Mouse (Mus musculus) embryonic facial prominence, embryonic 15.5 days (tissue): ENCODE results near the gene Gpr25. TPM values are rescaled to one million over a fixed set of nuclear protein-coding genes. Genes with fewer than 3 reads are reported as not detected.
A peak's percentile ranks its signal among the peaks of the same experiment; 100 is the strongest.

ENCODE experiments used
- ATAC-seq: fragments of 200-750 bp; cut with Nextera tagmentation; 2 replicates; pipeline ENCODE4 v1.8.0; 2017; ENCODE audit warnings: low read depth, moderate TSS enrichment; ENCODE audit not compliant: insufficient number of reproducible peaks, low FRiP score, low TSS enrichment
- H3K27ac ChIP-seq: fragments of 300-500 bp; sonication (generic); replicated peaks from 2 replicates; pipeline ENCODE4 v1.5.1; 2015; ENCODE audit warnings: mild to moderate bottlenecking, inconsistent platforms
- H3K27me3 ChIP-seq: fragments of 300-500 bp; sonication (generic); 2 replicates; pipeline ENCODE4 v1.6.1; 2015; ENCODE audit warnings: inconsistent platforms
- H3K36me3 ChIP-seq: fragments of 300-500 bp; sonication (generic); 2 replicates; pipeline ENCODE4 v1.6.1; 2015; ENCODE audit warnings: mild to moderate bottlenecking, inconsistent platforms
- H3K4me1 ChIP-seq: fragments of 300-500 bp; sonication (generic); 2 replicates; pipeline ENCODE4 v1.6.1; 2015; ENCODE audit warnings: inconsistent platforms
- H3K4me2 ChIP-seq: fragments of 300-500 bp; sonication (generic); replicated peaks from 2 replicates; pipeline ENCODE4 v1.6.1; 2015; ENCODE audit warnings: mild to moderate bottlenecking, inconsistent platforms
- H3K4me3 ChIP-seq: fragments of 300-500 bp; sonication (generic); replicated peaks from 2 replicates; pipeline ENCODE4 v1.5.1; 2015; ENCODE audit warnings: mild to moderate bottlenecking, inconsistent platforms
- H3K9ac ChIP-seq: fragments of 300-500 bp; sonication (generic); 2 replicates; pipeline ENCODE4 v1.6.1; 2015; ENCODE audit warnings: inconsistent platforms
- H3K9me3 ChIP-seq: fragments of 300-500 bp; sonication (generic); replicated peaks from 2 replicates; pipeline ENCODE4 v1.6.1; 2016; ENCODE audit warnings: inconsistent platforms
- WGBS: fragments of 180-500 bp; shearing (Covaris S2); methylation state at CpG from one replicate; pipeline ENCODE4 v1.1.7; 2015; 5-methylcytosine and 5-hydroxymethylcytosine counted together
- polyA plus RNA-seq: library from polyadenylated mRNA; unstranded; fragments of >200 nt; fragmentation: Nextera tagmentation; extraction: Ambion mirVana; gene quantifications from 2 replicates; pipeline ENCODE4 v1.2.1, GENCODE M21; 2015

The Gpr25 gene
- not detected in 2 replicates for polyA plus RNA-seq

DNA sequence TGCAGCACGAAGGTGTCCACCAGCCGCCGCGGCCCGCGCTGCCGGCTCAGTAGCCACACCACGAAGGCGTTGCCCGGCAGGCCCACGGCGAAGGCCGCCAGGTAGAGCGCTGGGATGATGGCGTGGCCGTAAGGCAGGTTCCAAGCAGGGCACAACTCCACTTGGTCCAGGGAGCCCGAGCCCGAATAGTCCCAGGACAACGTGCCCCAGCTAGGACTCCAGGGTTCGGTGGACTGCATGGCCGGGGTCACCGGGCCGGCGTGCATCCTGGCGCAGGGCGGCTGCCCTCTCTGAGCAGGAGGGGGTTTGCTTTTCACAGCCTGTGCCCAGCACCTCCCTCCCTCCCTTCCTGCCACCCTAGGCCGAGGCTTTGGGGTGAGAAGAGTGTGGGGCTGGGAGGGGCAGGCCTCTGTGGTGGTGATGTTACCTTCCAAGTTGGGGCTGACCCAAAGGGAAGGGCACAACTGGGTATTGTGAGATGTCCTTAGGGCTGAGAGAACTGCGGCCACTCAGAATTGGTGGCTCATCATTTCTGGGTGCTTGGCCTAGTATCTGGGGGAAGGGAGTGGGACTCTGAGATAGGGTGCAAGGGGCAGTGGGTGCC is at the start of gene Gpr25:
TSS of gene Gpr25 (minus strand) at position 239 of the 604 bp plus-strand sequence.
- no peak for ATAC-seq
- Histone ChIP-seq H3K4me2 (peak within 1 kb of the TSS; percentile 93), H3K27me3 (peaks cover 52% of the 10 kb centered on the region), H3K27ac (no peak within 1 kb of the TSS), H3K4me1 (peaks cover 16% of the 10 kb centered on the region), H3K36me3 (no peaks in the 10 kb centered on the region), H3K4me3 (peak within 1 kb of the TSS; percentile 55), H3K9me3 (no peaks in the 10 kb centered on the region), H3K9ac (peak within 1 kb of the TSS; percentile 3; the same call in 1 of the 2 replicates)
- WGBS, result 10% methylated on average over 28 of the region's 28 CpGs

DNA sequence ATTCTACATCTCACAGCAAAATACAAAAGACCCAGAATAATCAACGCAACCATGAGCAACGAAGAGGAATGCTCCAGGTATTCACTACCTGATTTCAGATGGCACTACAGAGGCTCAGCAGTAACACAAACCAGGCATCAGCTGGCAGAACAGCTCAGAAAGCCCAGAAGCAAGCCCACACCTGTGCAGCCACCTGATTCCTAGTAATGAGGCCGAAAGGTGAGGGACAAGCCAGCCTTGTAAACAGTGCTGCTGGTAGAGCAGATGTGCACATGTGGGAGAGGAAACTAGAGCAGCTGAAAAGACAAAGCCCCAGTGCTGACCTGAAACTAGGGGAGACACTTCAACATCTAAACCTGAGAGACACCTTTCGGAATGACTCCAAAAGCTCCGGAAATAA is 48.5 kb upstream of the Gpr25 start:
- no peaks in the 10 kb centered on the region for H3K36me3 ChIP-seq
- H3K4me2 ChIP-seq, result no peak overlapping the region
- no peak overlapping the region for H3K9ac ChIP-seq
- H3K4me1 ChIP-seq, result 0 out of 2 replicates have a peak, but pooled peaks cover 7% of the 10 kb centered on the region
- H3K27ac ChIP-seq, result no peak overlapping the region
- no peak overlapping the region for H3K4me3 ChIP-seq
- WGBS, result 80% methylated on average over 5 of the region's 5 CpGs
- H3K27me3 ChIP-seq, result no peaks in the 10 kb centered on the region
- H3K9me3 ChIP-seq, result no peaks in the 10 kb centered on the region
- 0 out of 2 replicates have a peak, but pooled peaks have one; percentile 57 for ATAC-seq

DNA sequence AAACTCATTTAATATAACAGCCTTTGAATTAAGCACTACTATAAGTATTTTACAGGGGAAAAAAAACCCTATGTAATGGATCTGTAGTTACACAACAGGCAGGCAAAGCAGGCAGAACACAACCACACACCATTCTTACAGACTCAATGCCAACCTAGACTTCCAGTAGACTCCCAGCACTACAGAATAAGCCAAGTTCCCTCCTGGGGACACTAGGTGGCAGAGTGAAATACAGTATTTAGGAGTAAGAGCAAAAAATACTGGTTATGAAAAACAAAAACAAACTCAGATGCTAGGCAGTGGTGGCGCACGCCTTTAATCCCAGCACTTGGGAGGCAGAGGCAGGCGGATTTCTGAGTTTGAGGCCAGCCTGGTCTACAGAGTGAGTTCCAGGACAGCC is 45.8 kb upstream of the Gpr25 start:
- Histone ChIP-seq H3K4me3 (no peak overlapping the region), H3K27me3 (no peaks in the 10 kb centered on the region), H3K9ac (no peak overlapping the region), H3K27ac (no peak overlapping the region), H3K36me3 (0 out of 2 replicates have a peak, but pooled peaks cover 8% of the 10 kb centered on the region), H3K9me3 (no peaks in the 10 kb centered on the region), H3K4me1 (0 out of 2 replicates have a peak, but pooled peaks cover 3% of the 10 kb centered on the region), H3K4me2 (no peak overlapping the region)
- 70% methylated on average over 3 of the region's 3 CpGs for WGBS
- ATAC-seq, result no peak

DNA sequence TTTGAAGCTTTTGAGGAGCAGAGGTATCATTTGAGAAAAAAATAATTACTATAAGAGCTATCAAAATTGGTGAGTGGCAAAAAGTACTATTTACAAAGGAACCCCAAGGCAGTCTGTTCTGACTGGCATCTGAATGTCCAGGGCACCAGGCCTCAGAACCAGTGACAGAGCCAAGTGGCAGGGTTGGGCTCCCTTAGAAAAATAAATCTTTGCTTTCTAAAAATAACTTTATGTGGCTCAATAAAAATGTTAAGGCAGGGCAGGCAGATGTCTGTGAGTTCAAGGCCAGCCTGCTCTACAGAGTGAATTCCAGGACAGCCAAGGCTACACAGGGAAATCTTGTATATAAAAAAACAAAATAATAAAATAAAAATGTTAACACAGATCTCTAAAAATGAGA is 33.3 kb upstream of the Gpr25 start:
- Histone ChIP-seq H3K9ac (no peak overlapping the region), H3K27ac (no peak overlapping the region), H3K4me3 (no peak overlapping the region), H3K9me3 (no peaks in the 10 kb centered on the region), H3K4me2 (no peak overlapping the region), H3K36me3 (peaks cover 6% of the 10 kb centered on the region; the same call in 1 of the 2 replicates), H3K4me1 (no peaks in the 10 kb centered on the region), H3K27me3 (no peaks in the 10 kb centered on the region)
- ATAC-seq, result no peak

DNA sequence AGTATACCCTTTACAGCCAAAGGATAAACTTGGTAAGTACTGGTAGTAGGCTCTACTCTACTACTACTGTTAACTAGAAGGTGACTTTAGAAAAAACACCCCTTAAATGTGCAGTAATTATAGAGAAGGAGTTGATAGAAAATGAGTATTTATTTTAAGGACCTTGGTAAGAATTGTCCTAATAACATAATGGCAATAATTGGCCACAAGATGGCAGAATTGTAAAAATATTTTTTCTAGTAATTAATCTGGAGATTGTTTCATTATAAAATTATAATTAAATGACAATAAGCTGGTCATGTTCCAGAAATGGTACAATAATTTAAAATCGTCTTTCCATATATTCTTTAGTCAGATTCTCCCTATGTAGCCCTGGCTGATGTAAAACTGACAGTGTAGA is 29.1 kb upstream of the Gpr25 start:
- Histone ChIP-seq H3K36me3 (peaks cover 6% of the 10 kb centered on the region; the same call in 1 of the 2 replicates), H3K27me3 (no peaks in the 10 kb centered on the region), H3K4me1 (no peaks in the 10 kb centered on the region), H3K4me3 (no peak overlapping the region), H3K9ac (no peak overlapping the region), H3K27ac (no peak overlapping the region), H3K4me2 (no peak overlapping the region), H3K9me3 (no peaks in the 10 kb centered on the region)
- no peak for ATAC-seq
- 61% methylated on average over 1 of the region's 1 CpGs for WGBS

DNA sequence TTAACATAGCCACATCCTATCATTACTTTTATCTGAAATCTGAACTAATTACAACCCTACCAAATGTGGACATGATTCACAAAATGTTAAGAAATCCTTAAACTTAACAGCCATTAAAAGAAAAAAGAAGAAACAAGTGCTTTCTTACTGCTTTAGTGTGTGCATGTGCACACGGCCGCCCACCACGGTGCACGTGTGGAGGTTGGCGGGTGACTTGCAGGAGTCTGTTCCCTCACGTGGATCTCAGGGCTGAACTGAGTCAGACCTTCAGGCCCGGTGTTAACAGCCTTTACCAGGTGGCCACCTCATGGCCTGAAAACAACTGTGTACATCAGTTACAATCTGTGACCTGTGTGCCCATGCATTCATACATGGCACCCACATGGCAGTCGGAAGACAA is 16.7 kb upstream of the Gpr25 start:
- no peak overlapping the region for H3K27ac ChIP-seq
- no peak for ATAC-seq
- H3K9ac ChIP-seq, result no peak overlapping the region
- no peak overlapping the region for H3K4me2 ChIP-seq
- 87% methylated on average over 8 of the region's 8 CpGs for WGBS
- H3K36me3 ChIP-seq, result peaks cover 77% of the 10 kb centered on the region
- H3K4me1 ChIP-seq, result no peaks in the 10 kb centered on the region
- no peaks in the 10 kb centered on the region for H3K9me3 ChIP-seq
- no peak overlapping the region for H3K4me3 ChIP-seq
- no peaks in the 10 kb centered on the region for H3K27me3 ChIP-seq

DNA sequence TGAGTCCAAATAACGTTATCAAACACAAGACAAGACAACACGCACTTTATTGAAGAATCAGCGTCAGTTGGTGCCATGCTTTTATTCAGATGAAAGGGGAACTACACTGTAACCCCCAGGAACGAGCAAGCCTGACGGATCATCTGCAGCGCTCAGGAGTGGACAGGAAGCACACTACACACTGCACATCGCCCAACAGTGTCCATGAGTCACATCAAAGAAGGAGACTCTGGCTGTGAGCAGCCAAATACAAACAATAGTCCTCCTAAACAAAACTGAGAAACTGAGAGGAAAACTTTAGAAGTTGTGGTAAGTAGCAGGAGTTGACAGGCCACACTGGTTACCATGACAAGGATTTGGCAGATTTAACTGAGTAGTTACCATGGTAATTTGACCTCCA is 7.6 kb upstream of the Gpr25 start:
- Histone ChIP-seq H3K27ac (no peak overlapping the region), H3K4me1 (no peaks in the 10 kb centered on the region), H3K4me3 (no peak overlapping the region), H3K4me2 (no peak overlapping the region), H3K9me3 (no peaks in the 10 kb centered on the region), H3K27me3 (no peaks in the 10 kb centered on the region), H3K9ac (no peak overlapping the region), H3K36me3 (peaks cover 27% of the 10 kb centered on the region)
- ATAC-seq, result no peak
- WGBS, result 79% methylated on average over 7 of the region's 7 CpGs

DNA sequence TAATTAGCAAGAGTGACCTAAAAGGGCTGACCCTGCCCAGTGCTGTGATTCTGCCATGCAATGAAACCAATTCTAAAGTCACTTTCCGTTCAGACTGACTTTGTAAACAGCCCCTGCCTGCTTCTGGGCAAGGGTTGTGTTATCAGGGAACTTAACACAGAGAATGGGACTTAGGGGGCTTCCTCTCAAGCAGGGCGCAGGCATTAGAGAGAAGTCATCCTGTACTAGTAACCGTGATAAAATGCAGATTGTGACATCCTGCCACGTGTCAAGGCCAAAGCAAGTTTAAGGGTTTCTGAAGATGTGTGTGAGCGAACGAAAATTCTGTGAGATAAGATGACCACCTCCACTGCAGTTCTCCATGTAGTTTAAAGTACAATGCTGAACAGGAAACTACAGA is 5.5 kb upstream of the Gpr25 start:
- H3K36me3 ChIP-seq, result peaks cover 6% of the 10 kb centered on the region; the same call in 1 of the 2 replicates
- no peaks in the 10 kb centered on the region for H3K4me1 ChIP-seq
- H3K27ac ChIP-seq, result no peak overlapping the region
- 68% methylated on average over 6 of the region's 6 CpGs for WGBS
- H3K9ac ChIP-seq, result no peak overlapping the region
- peaks cover 14% of the 10 kb centered on the region for H3K27me3 ChIP-seq
- no peak overlapping the region for H3K4me3 ChIP-seq
- H3K9me3 ChIP-seq, result no peaks in the 10 kb centered on the region
- no peak for ATAC-seq
- no peak overlapping the region for H3K4me2 ChIP-seq

DNA sequence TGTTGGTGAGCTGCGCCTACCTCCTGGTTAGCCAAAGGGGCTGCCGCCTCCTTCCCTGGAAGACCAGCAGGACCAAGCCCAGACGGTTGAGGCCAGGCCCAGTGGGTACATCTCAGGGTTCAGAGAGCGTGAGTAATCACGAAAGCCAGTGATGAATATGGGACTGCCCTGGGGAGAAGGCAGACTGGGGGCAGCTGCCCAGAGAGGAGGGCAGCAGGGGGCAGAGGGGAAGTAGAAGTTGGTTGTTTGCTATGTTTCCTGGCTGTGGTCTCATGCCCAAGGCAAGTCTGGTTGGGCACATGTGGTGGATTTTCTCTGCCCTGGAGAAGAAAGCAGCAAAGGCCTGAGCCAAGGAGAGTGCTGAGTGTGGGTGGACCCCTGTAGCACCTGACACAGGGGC is 2.7 kb upstream of the Gpr25 start:
- no peaks in the 10 kb centered on the region for H3K36me3 ChIP-seq
- WGBS, result 79% methylated on average over 5 of the region's 5 CpGs
- peaks cover 16% of the 10 kb centered on the region for H3K4me1 ChIP-seq
- H3K4me2 ChIP-seq, result no peak overlapping the region
- H3K27ac ChIP-seq, result no peak overlapping the region
- no peak overlapping the region for H3K4me3 ChIP-seq
- ATAC-seq, result no peak
- H3K9ac ChIP-seq, result no peak overlapping the region
- peaks cover 41% of the 10 kb centered on the region for H3K27me3 ChIP-seq
- no peaks in the 10 kb centered on the region for H3K9me3 ChIP-seq

DNA sequence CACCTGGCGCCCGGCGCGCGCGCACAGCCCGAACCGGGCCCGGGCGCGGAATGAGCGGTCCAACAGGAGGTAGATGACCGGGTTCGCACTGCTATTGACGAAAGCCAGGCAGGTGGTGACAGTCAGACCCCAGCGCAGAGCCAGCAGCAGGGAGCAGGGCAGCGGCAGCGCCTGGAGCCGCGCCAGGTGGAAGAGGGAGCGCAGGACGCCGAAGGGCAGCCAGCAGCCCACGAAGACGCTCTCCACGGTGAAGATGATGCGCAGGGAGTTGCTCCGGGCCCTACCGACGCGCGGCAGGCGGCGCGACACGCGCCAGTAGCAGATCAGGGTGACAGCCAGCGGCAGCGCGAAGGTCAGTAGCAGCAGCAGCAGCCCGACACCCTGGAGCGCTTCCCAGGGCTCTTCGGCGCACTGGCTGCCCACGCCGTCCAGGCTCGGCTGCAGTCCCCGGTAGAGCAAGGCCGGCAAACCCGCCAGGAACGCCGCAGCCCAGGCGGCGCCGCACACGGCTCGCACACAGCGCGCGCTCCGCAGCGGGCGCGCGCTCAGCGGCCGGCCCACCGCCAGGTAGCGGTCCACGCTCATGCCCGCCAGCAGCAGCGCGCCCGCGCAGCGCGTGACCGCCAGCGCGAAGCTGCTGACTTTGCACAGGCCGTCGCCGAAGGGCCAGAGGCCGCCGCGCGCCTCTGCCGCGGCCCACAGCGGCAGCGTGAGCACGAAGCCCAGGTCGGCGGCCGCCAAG is 609 bp downstream of the Gpr25 start:
- Histone ChIP-seq H3K4me2 (peak overlapping the region; percentile 93), H3K9me3 (no peaks in the 10 kb centered on the region), H3K9ac (peak overlapping the region; percentile 3; the same call in 1 of the 2 replicates), H3K4me3 (peak overlapping the region; percentile 55), H3K36me3 (no peaks in the 10 kb centered on the region), H3K27me3 (peaks cover 52% of the 10 kb centered on the region), H3K27ac (no peak overlapping the region), H3K4me1 (peaks cover 16% of the 10 kb centered on the region)
- ATAC-seq, result peak; percentile 65
- WGBS, result under 1% methylated on average over 89 of the region's 95 CpGs

DNA sequence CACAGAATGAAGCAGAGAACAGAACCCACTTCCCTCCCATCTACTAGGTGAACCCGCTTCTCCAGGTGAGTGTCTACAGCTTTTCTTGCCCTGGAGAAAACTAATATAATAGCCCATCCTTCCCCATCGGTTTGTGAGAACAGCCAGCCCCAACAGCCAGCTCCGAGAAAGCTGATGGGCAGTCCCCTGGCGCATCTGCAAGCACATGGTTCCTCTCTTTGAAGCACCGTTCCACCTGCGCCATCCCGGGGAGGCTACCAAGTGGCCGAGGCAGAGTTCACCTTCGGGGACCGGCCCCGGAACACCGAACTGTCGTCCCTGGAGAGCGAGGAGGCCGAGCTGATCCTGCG is 1.2 kb downstream of the Gpr25 start:
- peak overlapping the region; percentile 55 for H3K4me3 ChIP-seq
- no peaks in the 10 kb centered on the region for H3K9me3 ChIP-seq
- ATAC-seq, result no peak
- no peak overlapping the region for H3K27ac ChIP-seq
- no peaks in the 10 kb centered on the region for H3K36me3 ChIP-seq
- H3K27me3 ChIP-seq, result peaks cover 52% of the 10 kb centered on the region
- 0 out of 2 replicates have a peak overlapping the region, but pooled peaks have one; percentile 3 for H3K9ac ChIP-seq
- 3% methylated on average over 16 of the region's 16 CpGs for WGBS
- H3K4me1 ChIP-seq, result peaks cover 16% of the 10 kb centered on the region
- H3K4me2 ChIP-seq, result peak overlapping the region; percentile 93
